Mouse (Mus musculus): ENCODE measurements around the gene Vmn1r123. TPM values are rescaled to one million over a fixed set of nuclear protein-coding genes. Genes with fewer than 3 reads are reported as not detected.
"Not testable (repeated sequence)": the region's sequence is repeated elsewhere in the genome, so short reads cannot be mapped to it uniquely, and the experiment has no call there.

The Vmn1r123 gene
- total RNA-seq (2012; rRNA removed) (not detected in 2 replicates), polyA plus RNA-seq (2012; ENCODE audit: insufficient read depth in 1 of 2, insufficient read length in 2 of 2, low read depth in 1 of 2, low replicate concordance in 2 of 2, missing spikeins in 1 of 2) (not detected)

DNA sequence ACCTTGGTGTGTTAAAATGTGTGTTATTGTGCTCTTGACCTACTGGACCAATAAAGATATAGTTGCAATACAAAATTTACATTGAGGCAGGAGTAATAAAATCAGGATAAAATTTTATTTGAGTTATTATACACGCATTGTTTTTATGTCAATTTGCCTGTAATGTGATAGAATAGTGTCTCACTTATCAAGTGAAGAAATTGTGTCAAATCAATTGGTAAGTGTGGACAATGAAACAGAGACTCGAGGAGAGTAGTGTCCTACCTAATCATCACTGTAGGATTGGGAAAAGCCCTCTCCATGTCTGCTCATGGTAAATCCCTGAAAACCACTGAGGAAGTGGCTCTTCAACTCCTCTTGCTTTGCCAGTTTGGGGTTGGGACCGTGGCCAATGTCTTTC, at the start of gene Vmn1r123:
Gene Vmn1r123, plus strand, starts transcription at position 301 of the 400 bp plus-strand sequence.
- not testable (repeated sequence) for H3K79me2 ChIP-seq (ENCODE audit: control insufficient read depth, insufficient read depth, low read length, poor library complexity); H3K4me1 ChIP-seq (ENCODE audit: control insufficient read depth in 1 of 2, insufficient read depth in 2 of 2, low read length in 2 of 2); H3K27ac ChIP-seq (ENCODE audit: control insufficient read depth, low read depth, low read length); H3K36me3 ChIP-seq (ENCODE audit: control insufficient read depth in 1 of 2, insufficient read depth in 2 of 2, low read length in 2 of 2); H3K9ac ChIP-seq (ENCODE audit: control insufficient read depth, low read depth, low read length, poor library complexity, severe bottlenecking); H3K4me3 ChIP-seq (ENCODE audit: control insufficient read depth in 1 of 2, insufficient read depth in 1 of 2, low read depth in 2 of 2, low read length in 2 of 2); DNase-seq (ENCODE audit: low read depth, low spot score); H3K27me3 ChIP-seq (ENCODE audit: control insufficient read depth in 1 of 2, insufficient read depth in 2 of 2, low read length in 2 of 2); H3K9me3 ChIP-seq (replicated peaks; ENCODE audit: insufficient read depth, low read length)

GRCm38 (mm10) chr7:21134028-21134427, 28.0 kb upstream of the Vmn1r123 start, which contains the start of gene Vmn1r122:
Gene Vmn1r122, minus strand, starts transcription at chr7:21134128.
- not testable (repeated sequence) for H3K4me3 ChIP-seq (ENCODE audit: control insufficient read depth in 1 of 2, insufficient read depth in 1 of 2, low read depth in 2 of 2, low read length in 2 of 2); H3K9me3 ChIP-seq (replicated peaks; ENCODE audit: insufficient read depth, low read length); H3K9ac ChIP-seq (ENCODE audit: control insufficient read depth, low read depth, low read length, poor library complexity, severe bottlenecking); H3K27ac ChIP-seq (ENCODE audit: control insufficient read depth, low read depth, low read length); H3K4me1 ChIP-seq (ENCODE audit: control insufficient read depth in 1 of 2, insufficient read depth in 2 of 2, low read length in 2 of 2); H3K36me3 ChIP-seq (ENCODE audit: control insufficient read depth in 1 of 2, insufficient read depth in 2 of 2, low read length in 2 of 2); H3K27me3 ChIP-seq (ENCODE audit: control insufficient read depth in 1 of 2, insufficient read depth in 2 of 2, low read length in 2 of 2); H3K79me2 ChIP-seq (ENCODE audit: control insufficient read depth, insufficient read depth, low read length, poor library complexity); DNase-seq (ENCODE audit: low read depth, low spot score)

DNA sequence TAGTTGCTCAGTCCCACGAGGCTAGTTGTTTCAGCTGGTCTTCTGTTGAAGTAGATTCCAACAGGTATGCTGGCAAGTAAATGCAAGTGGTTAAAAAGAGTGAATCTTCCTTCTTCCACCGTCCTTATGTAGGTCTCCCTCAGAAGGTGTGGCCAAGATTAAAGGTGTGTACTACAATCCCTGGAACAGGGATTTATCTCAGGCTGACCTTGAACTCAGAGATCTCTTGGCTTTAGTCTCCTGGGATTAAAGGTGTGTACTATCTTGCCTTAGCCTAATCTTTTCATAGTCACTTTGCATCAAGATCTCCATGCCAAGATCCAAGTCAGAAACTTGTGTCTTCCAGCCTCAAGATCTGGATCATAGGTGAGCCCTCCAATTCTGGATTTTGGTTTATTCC, 28.3 kb downstream of the Vmn1r123 start, which contains the start of gene Gm5157:
Gene Gm5157, minus strand, starts transcription at position 101 of the 400 bp plus-strand sequence.
- not testable (repeated sequence) for H3K36me3 ChIP-seq (ENCODE audit: control insufficient read depth in 1 of 2, insufficient read depth in 2 of 2, low read length in 2 of 2); H3K79me2 ChIP-seq (ENCODE audit: control insufficient read depth, insufficient read depth, low read length, poor library complexity); H3K4me1 ChIP-seq (ENCODE audit: control insufficient read depth in 1 of 2, insufficient read depth in 2 of 2, low read length in 2 of 2); H3K4me3 ChIP-seq (ENCODE audit: control insufficient read depth in 1 of 2, insufficient read depth in 1 of 2, low read depth in 2 of 2, low read length in 2 of 2); H3K9me3 ChIP-seq (replicated peaks; ENCODE audit: insufficient read depth, low read length); H3K27ac ChIP-seq (ENCODE audit: control insufficient read depth, low read depth, low read length); H3K9ac ChIP-seq (ENCODE audit: control insufficient read depth, low read depth, low read length, poor library complexity, severe bottlenecking); DNase-seq (ENCODE audit: low read depth, low spot score); H3K27me3 ChIP-seq (ENCODE audit: control insufficient read depth in 1 of 2, insufficient read depth in 2 of 2, low read length in 2 of 2)

Other genes starting within 250 kb of the Vmn1r123 start
- gene Vmn1r118, start 249.8 kb upstream of the Vmn1r123 start, total RNA-seq (2012; rRNA removed): not detected in 2 replicates
- gene Vmn1r118, start 249.8 kb upstream of the Vmn1r123 start, polyA plus RNA-seq (2012; ENCODE audit: insufficient read depth in 1 of 2, insufficient read length in 2 of 2, low read depth in 1 of 2, low replicate concordance in 2 of 2, missing spikeins in 1 of 2): not detected
- not detected in 2 replicates for gene Vmn1r119, start 149.7 kb upstream of the Vmn1r123 start, total RNA-seq (2012; rRNA removed)
- gene Vmn1r119, start 149.7 kb upstream of the Vmn1r123 start, polyA plus RNA-seq (2012; ENCODE audit: insufficient read depth in 1 of 2, insufficient read length in 2 of 2, low read depth in 1 of 2, low replicate concordance in 2 of 2, missing spikeins in 1 of 2): not detected
- not detected in 2 replicates for gene Vmn1r120, start 108.4 kb upstream of the Vmn1r123 start, total RNA-seq (2012; rRNA removed)
- not detected for gene Vmn1r120, start 108.4 kb upstream of the Vmn1r123 start, polyA plus RNA-seq (2012; ENCODE audit: insufficient read depth in 1 of 2, insufficient read length in 2 of 2, low read depth in 1 of 2, low replicate concordance in 2 of 2, missing spikeins in 1 of 2)
- not detected in 2 replicates for gene Vmn1r121, start 63.7 kb upstream of the Vmn1r123 start, total RNA-seq (2012; rRNA removed)
- gene Vmn1r121, start 63.7 kb upstream of the Vmn1r123 start, polyA plus RNA-seq (2012; ENCODE audit: insufficient read depth in 1 of 2, insufficient read length in 2 of 2, low read depth in 1 of 2, low replicate concordance in 2 of 2, missing spikeins in 1 of 2): not detected
- gene Vmn1r122, start 28.1 kb upstream of the Vmn1r123 start, total RNA-seq (2012; rRNA removed): not detected in 2 replicates
- not detected for gene Vmn1r122, start 28.1 kb upstream of the Vmn1r123 start, polyA plus RNA-seq (2012; ENCODE audit: insufficient read depth in 1 of 2, insufficient read length in 2 of 2, low read depth in 1 of 2, low replicate concordance in 2 of 2, missing spikeins in 1 of 2)
- not detected in 2 replicates for gene Gm5157, start 28.2 kb downstream of the Vmn1r123 start, total RNA-seq (2012; rRNA removed)
- gene Gm5157, start 28.2 kb downstream of the Vmn1r123 start, polyA plus RNA-seq (2012; ENCODE audit: insufficient read depth in 1 of 2, insufficient read length in 2 of 2, low read depth in 1 of 2, low replicate concordance in 2 of 2, missing spikeins in 1 of 2): not detected
- not detected in 2 replicates for gene Vmn1r124, start 98.4 kb downstream of the Vmn1r123 start, total RNA-seq (2012; rRNA removed)
- gene Vmn1r124, start 98.4 kb downstream of the Vmn1r123 start, polyA plus RNA-seq (2012; ENCODE audit: insufficient read depth in 1 of 2, insufficient read length in 2 of 2, low read depth in 1 of 2, low replicate concordance in 2 of 2, missing spikeins in 1 of 2): not detected
- not detected in 2 replicates for gene Vmn1r125, start 110.0 kb downstream of the Vmn1r123 start, total RNA-seq (2012; rRNA removed)
- not detected for gene Vmn1r125, start 110.0 kb downstream of the Vmn1r123 start, polyA plus RNA-seq (2012; ENCODE audit: insufficient read depth in 1 of 2, insufficient read length in 2 of 2, low read depth in 1 of 2, low replicate concordance in 2 of 2, missing spikeins in 1 of 2)
- gene Vmn1r126, start 139.3 kb downstream of the Vmn1r123 start, total RNA-seq (2012; rRNA removed): not detected in 2 replicates
- gene Vmn1r126, start 139.3 kb downstream of the Vmn1r123 start, polyA plus RNA-seq (2012; ENCODE audit: insufficient read depth in 1 of 2, insufficient read length in 2 of 2, low read depth in 1 of 2, low replicate concordance in 2 of 2, missing spikeins in 1 of 2): not detected
- gene Vmn1r127, start 157.7 kb downstream of the Vmn1r123 start, total RNA-seq (2012; rRNA removed): not detected in 2 replicates
- not detected for gene Vmn1r127, start 157.7 kb downstream of the Vmn1r123 start, polyA plus RNA-seq (2012; ENCODE audit: insufficient read depth in 1 of 2, insufficient read length in 2 of 2, low read depth in 1 of 2, low replicate concordance in 2 of 2, missing spikeins in 1 of 2)
- gene Vmn1r128, start 187.2 kb downstream of the Vmn1r123 start, total RNA-seq (2012; rRNA removed): not detected in 2 replicates
- gene Vmn1r128, start 187.2 kb downstream of the Vmn1r123 start, polyA plus RNA-seq (2012; ENCODE audit: insufficient read depth in 1 of 2, insufficient read length in 2 of 2, low read depth in 1 of 2, low replicate concordance in 2 of 2, missing spikeins in 1 of 2): not detected
- gene Vmn1r129, start 199.1 kb downstream of the Vmn1r123 start, total RNA-seq (2012; rRNA removed): not detected in 2 replicates
- not detected for gene Vmn1r129, start 199.1 kb downstream of the Vmn1r123 start, polyA plus RNA-seq (2012; ENCODE audit: insufficient read depth in 1 of 2, insufficient read length in 2 of 2, low read depth in 1 of 2, low replicate concordance in 2 of 2, missing spikeins in 1 of 2)

Measured in MEL (cell line).